Mouse (Mus musculus) stomach, postnatal 0 days (tissue): ENCODE data around the gene Cep164. TPM values are rescaled to one million over a fixed set of nuclear protein-coding genes. Genes with fewer than 3 reads are reported as not detected.
"Not testable (repeated sequence)": the region's sequence is repeated elsewhere in the genome, so short reads cannot be mapped to it uniquely, and the experiment has no call there.

Experiments
- ATAC-seq: fragments of 200-750 bp; cut with Nextera tagmentation; 2 replicates; pipeline ENCODE4 v1.8.0; 2017; ENCODE audit not compliant: low FRiP score, low TSS enrichment
- DNase-seq: peaks from one replicate; pipeline ENCODE4 v3.0.0-alpha.2; 2016; ENCODE audit warnings: low spot score
- H3K27ac ChIP-seq: fragments of 300-500 bp; sonication (generic); replicated peaks from 2 replicates; pipeline ENCODE4 v1.5.1; 2014; ENCODE audit warnings: mild to moderate bottlenecking, control low read depth
- H3K27me3 ChIP-seq: fragments of 300-500 bp; sonication (generic); 2 replicates; pipeline ENCODE4 v1.6.1; 2014; ENCODE audit warnings: low read length; ENCODE audit not compliant: control insufficient read depth, insufficient read depth
- H3K36me3 ChIP-seq: fragments of 300-500 bp; sonication (generic); 2 replicates; pipeline ENCODE4 v1.6.1; 2014; ENCODE audit warnings: low read length, mixed read lengths; ENCODE audit not compliant: control insufficient read depth, insufficient read depth
- H3K4me1 ChIP-seq: fragments of 300-500 bp; sonication (generic); replicated peaks from 2 replicates; pipeline ENCODE4 v1.6.1; 2014; ENCODE audit warnings: antibody characterized with exemption; ENCODE audit not compliant: control insufficient read depth, insufficient read depth
- H3K4me2 ChIP-seq: fragments of 300-500 bp; sonication (generic); replicated peaks from 2 replicates; pipeline ENCODE4 v1.6.1; 2014; ENCODE audit warnings: low read depth, mild to moderate bottlenecking, control low read depth, moderate library complexity
- H3K4me3 ChIP-seq: fragments of 300-500 bp; sonication (generic); 2 replicates; pipeline ENCODE4 v1.5.1; 2014; ENCODE audit warnings: low read depth, low read length, control low read depth
- H3K9ac ChIP-seq: fragments of 300-500 bp; sonication (generic); 2 replicates; pipeline ENCODE4 v1.6.1; 2014; ENCODE audit warnings: mild to moderate bottlenecking, low read length, control low read depth, mixed read lengths
- H3K9me3 ChIP-seq: fragments of 300-500 bp; sonication (generic); 2 replicates; pipeline ENCODE4 v1.6.1; 2016; ENCODE audit warnings: low read length; ENCODE audit not compliant: control insufficient read depth
- CTCF ChIP-seq: IDR thresholded peaks from 2 replicates; pipeline ENCODE4 v1.5.1; 2016; ENCODE audit warnings: antibody characterized with exemption, low read depth, mild to moderate bottlenecking, moderate library complexity
- EP300 ChIP-seq: optimal IDR thresholded peaks from 2 replicates; pipeline ENCODE3; 2016; ENCODE audit warnings: antibody characterized with exemption
- WGBS: fragments of 180-500 bp; shearing (Covaris S2); extraction: QIAGEN DNeasy Blood & Tissue Kit; methylation state at CpG from one replicate; pipeline ENCODE4 v1.1.7; 2014; 5-methylcytosine and 5-hydroxymethylcytosine counted together
- polyA plus RNA-seq: library from polyadenylated mRNA; unstranded; fragments of >200 nt; fragmentation: Nextera tagmentation; extraction: Ambion mirVana; gene quantifications from 2 replicates; pipeline ENCODE4 v1.2.1, GENCODE M21; 2015

The Cep164 gene
- polyA plus RNA-seq, 1 experiment from 2014 or later = 12.9 TPM

DNA sequence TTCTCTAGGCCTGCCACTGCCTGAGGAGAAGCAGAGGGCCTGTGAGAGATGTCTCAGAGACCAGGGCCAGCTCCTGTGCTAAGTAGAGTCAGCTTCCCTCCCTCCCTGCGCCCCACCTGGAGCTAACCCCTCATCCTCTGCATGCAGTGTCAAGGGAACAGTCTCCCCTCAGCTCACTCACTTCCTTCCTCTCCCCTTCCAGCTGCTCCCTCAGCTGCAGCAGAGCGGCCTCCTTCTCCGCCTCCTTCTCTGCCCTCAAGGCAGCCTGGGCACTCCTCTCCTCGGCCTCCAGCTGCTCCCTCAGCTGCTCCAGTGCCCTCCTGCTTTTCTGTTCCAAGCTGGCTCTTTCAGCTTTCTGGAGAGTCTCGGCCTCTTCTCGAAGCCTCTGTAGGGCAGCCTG lies 49.3 kb downstream of the Cep164 start:
- Histone ChIP-seq H3K4me2 (no peak overlapping the region), H3K4me3 (no peak overlapping the region), H3K4me1 (no peaks in the 10 kb centered on the region), H3K9me3 (no peaks in the 10 kb centered on the region), H3K27ac (no peak overlapping the region), H3K27me3 (no peaks in the 10 kb centered on the region), H3K9ac (no peak overlapping the region), H3K36me3 (0 out of 2 replicates have a peak, but pooled peaks cover 3% of the 10 kb centered on the region)
- ATAC-seq = no peak
- no peak for DNase-seq
- WGBS = 87% methylated on average over 6 of the region's 6 CpGs
- TF ChIP-seq CTCF (no peak), EP300 (no peak)

- 51% methylated on average over 3 of the region's 3 CpGs for WGBS
- H3K27ac ChIP-seq, H3K27me3 ChIP-seq, H3K4me1 ChIP-seq, H3K4me3 ChIP-seq, H3K4me2 ChIP-seq, H3K36me3 ChIP-seq, ATAC-seq, H3K9me3 ChIP-seq, DNase-seq, H3K9ac ChIP-seq: not testable (repeated sequence)
Measured at GRCm38 (mm10) chr9:45776176-45776575, 52.3 kb downstream of the Cep164 start.

- H3K4me1 ChIP-seq = no peaks in the 10 kb centered on the region
- peaks cover 9% of the 10 kb centered on the region; the same call in 1 of the 2 replicates for H3K36me3 ChIP-seq
- H3K4me3 ChIP-seq = no peak overlapping the region
- no peak for DNase-seq
- H3K9ac ChIP-seq = no peak overlapping the region
- no peaks in the 10 kb centered on the region for H3K27me3 ChIP-seq
- no peaks in the 10 kb centered on the region for H3K9me3 ChIP-seq
- no peak overlapping the region for H3K27ac ChIP-seq
- H3K4me2 ChIP-seq = no peak overlapping the region
- 88% methylated on average over 6 of the region's 6 CpGs for WGBS
- ATAC-seq = no peak
- TF ChIP-seq CTCF (0 out of 2 replicates have a peak, but pooled peaks have one; percentile 16), EP300 (no peak)
Measured at GRCm38 (mm10) chr9:45774088-45774487, 54.4 kb downstream of the Cep164 start.

GRCm38 (mm10) chr9:45769596-45769995 lies 58.9 kb downstream of the Cep164 start:
- 84% methylated on average over 5 of the region's 5 CpGs for WGBS
- H3K4me1 ChIP-seq = no peaks in the 10 kb centered on the region
- peaks cover 9% of the 10 kb centered on the region; the same call in 1 of the 2 replicates for H3K36me3 ChIP-seq
- ATAC-seq (no peak), DNase-seq (no peak)
- no peak overlapping the region for H3K4me2 ChIP-seq
- H3K9me3 ChIP-seq = no peaks in the 10 kb centered on the region
- no peak overlapping the region for H3K27ac ChIP-seq
- no peak overlapping the region for H3K9ac ChIP-seq
- TF ChIP-seq EP300 (no peak), CTCF (no peak)
- H3K4me3 ChIP-seq = no peak overlapping the region
- H3K27me3 ChIP-seq = no peaks in the 10 kb centered on the region

DNA sequence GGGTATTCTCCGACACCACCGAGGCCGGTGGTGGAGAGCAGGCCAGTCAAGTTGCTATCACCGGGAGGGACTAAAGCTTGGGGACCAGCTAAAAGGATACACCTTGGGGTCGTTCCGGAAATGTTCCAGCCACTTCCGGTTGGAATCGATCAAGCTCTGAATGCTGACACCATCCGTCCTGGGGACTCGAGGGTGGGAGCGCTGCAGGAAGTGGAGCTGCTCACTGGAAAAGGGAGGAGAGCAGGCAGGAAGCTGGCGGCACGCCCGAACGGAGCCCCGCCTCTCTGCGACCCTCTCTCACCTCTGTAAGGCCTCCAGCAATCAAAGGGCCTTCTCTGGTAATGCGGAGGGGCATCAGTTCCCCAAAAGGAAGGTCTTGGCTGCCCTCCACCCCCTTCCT lies 60.1 kb downstream of the Cep164 start:
- no peak for TF ChIP-seq CTCF
- Histone ChIP-seq H3K4me1 (no peaks in the 10 kb centered on the region), H3K9me3 (no peaks in the 10 kb centered on the region), H3K4me3 (no peak overlapping the region), H3K27ac (no peak overlapping the region), H3K4me2 (no peak overlapping the region), H3K9ac (no peak overlapping the region), H3K27me3 (no peaks in the 10 kb centered on the region), H3K36me3 (no peaks in the 10 kb centered on the region; the same call in 1 of the 2 replicates)
- ATAC-seq (no peak), DNase-seq (no peak)
- 81% methylated on average over 18 of the region's 18 CpGs for WGBS

- Histone ChIP-seq H3K36me3 (no peaks in the 10 kb centered on the region; the same call in 1 of the 2 replicates), H3K27me3 (no peaks in the 10 kb centered on the region), H3K9ac (no peak overlapping the region), H3K9me3 (no peaks in the 10 kb centered on the region), H3K27ac (no peak overlapping the region), H3K4me1 (no peaks in the 10 kb centered on the region), H3K4me3 (no peak overlapping the region), H3K4me2 (no peak overlapping the region)
- 76% methylated on average over 8 of the region's 8 CpGs for WGBS
- DNase-seq = no peak
- TF ChIP-seq CTCF (no peak), EP300 (no peak)
- no peak for ATAC-seq
Measured at GRCm38 (mm10) chr9:45767155-45767554, 61.3 kb downstream of the Cep164 start.
